Mouse (Mus musculus): ENCODE measurements around the gene Slc10a7.
A peak's percentile ranks its signal among the peaks of the same experiment; 100 is the strongest.
"Not testable (repeated sequence)": the region's sequence is repeated elsewhere in the genome, so short reads cannot be mapped to it uniquely, and the experiment has no call there.

Gene Slc10a7

DNA sequence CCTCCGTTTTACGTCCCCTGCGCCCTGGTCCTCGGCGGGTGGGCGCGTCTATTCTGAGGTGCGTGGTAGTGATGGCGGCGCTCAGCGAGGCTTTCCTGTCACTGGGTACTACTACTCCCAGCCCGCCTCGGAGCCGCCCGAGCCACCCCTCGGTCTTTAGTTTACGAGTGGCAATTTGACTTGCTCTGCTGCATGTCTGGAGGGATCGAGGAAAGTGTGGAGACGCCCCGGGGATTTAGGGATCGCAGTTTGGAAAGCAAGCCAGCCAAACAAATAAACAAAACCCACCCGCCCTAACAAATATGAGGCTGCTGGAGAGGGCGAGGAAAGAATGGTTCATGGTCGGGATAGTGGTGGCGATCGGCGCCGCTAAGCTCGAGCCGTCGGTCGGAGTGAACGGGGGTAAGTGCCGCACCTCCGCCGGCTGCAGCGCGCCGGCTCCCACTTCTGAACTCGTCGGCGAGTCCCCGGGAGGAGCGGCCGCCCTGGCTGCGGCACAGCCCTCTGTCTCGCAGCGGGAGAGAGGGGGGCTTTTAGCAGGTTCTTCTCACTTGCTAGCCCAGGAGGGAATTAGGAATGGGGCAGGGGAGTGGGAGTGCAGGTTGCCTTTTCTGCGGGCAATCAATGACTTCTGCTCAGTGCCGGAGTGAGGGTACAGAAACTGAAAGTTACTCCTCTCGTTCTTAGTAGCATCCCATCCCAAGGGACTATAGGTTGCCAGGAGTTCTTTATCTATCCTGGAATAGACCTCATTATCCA, at the start of gene Slc10a7:
TSS of gene Slc10a7 (plus strand) at position 74 of the 759 bp plus-strand sequence.
- DNase-seq (ENCODE audit: low spot score in 2 of 2) = peak; percentile 71 to 82

DNA sequence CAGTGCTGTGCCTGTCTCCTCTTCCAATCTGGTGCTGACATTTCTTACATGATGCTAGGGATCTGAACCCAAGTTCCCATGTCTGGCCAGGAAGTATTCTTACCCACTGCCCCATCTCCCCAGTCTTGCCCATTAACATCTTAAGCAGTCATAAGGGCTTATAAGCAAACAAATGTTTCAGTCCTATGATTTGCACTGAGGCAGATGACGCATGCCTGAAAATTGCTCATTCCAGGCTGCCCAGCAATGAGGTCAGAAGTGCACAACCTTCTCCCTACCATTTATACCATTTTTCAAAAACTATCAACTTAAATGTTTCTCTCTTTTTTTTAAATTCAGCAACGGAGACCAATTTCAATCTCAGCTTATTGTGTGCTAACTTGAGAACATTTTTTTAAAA, 45.2 kb upstream of the Slc10a7 start:
- no peak for DNase-seq (ENCODE audit: low spot score in 2 of 2)

DNA sequence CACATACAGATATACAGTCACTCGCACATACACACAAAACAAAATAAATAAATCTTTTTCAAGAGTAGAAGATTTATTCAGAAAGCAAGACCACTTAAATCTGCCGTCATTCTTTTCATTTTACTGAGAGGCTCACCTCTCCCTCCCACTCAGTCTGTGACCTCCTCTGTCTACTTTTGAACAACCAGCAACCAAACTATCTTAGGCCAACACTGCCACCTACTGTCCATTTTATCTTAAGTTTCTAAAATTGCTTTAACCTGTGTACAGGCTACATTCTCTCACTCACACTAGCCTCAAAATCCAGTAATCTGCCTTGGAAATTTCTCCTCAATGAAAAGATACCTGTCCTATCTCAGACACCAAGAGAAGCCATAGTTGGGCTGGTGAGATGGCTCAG, 41.3 kb upstream of the Slc10a7 start:
- no peak for DNase-seq (ENCODE audit: low spot score in 2 of 2)

DNA sequence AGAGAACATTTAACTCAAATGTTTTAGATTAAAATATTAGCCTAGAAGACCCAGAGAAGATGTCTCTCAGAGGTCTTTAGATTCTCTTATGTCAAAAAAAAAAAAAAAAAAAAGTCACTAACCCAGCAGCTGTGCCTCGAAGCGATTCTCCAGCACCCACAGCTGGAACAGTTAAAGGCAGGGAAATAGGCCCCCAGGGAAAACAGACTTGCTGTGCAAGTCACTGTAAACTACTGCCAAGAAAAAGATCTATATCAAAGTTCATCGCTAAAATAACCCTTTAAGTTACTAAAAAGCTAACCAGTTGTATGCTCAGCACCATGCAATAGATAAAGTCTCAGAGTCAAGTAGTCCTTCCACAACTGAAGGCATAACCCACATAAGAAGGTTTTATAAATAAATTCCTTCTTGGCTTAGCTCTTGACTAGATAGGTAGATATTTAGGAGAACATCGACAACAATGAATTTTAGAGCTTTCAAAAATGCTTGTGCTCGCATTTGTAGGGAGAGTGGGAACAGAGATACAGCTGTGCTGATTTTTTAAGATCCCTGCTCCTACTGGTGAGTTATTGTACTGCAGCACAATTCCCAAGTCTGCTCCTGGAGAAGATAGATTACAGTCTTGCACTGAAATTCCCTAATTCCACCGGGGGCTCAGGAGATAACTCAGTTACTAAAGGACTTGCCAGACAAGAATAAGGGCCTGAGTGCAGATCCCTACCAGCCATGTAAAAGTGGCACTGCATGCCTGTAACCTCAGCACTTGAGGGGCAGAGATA, 31.9 kb upstream of the Slc10a7 start:
- DNase-seq (ENCODE audit: low spot score in 2 of 2) = no peak

DNA sequence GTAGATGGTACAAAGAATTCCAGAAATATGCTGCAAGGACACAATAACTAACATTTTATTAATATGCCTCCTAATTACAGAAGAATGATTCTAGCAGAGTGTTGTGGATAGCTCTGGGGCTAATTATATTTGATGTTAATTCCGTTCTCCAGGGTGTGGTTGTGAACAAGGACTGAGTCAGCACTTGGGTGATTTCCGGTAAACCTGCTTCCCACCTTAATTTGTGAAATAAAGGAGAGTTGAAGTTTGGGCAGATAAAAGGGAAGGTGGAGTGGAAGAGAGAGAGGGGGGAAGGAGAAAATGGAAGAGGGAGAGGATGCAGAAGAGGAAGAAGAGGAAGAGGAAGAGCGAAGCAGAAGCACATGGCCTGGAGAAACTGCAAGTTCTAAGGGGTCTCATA, 19.4 kb upstream of the Slc10a7 start:
- DNase-seq (ENCODE audit: low spot score in 2 of 2) = no peak

DNA sequence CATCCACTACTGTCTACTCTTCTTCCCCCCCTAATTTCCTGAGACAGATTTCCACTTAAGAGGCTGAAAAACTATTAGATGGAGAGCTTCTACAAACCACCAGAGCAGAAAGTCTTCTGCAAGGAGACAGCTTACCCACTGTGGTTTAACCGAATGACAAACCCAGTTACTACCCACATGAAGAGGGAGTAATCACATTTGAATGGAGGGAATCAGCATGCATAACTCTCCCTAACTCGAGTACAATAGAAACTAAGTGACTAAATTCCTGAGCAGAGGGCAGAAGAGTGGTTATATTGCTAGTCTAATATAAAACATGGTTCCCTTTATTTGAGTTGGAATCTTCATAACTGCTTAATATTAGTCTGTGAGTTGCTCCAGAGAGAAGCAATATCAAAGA, 16.1 kb upstream of the Slc10a7 start:
- DNase-seq (ENCODE audit: low spot score in 2 of 2) = no peak

DNA sequence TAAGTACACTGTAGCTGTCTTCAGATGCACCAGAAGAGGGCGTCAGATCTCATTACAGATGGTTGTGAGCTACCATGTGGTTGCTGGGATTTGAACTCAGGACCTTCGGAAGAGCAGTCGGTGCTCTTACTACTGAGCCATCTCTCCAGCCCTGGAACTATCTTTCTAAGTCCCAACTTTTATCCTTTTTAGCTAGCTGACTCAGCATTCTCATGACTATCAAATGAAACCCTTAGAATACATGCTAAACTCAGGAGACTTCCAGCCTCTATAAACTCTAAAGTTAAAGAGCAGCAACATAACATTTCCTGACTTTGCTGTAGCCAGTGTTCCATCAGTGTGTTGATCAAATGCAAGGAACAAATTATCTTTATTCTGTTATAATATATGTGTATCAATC, 12.9 kb upstream of the Slc10a7 start:
- DNase-seq (ENCODE audit: low spot score in 2 of 2) = not testable (repeated sequence)

DNA sequence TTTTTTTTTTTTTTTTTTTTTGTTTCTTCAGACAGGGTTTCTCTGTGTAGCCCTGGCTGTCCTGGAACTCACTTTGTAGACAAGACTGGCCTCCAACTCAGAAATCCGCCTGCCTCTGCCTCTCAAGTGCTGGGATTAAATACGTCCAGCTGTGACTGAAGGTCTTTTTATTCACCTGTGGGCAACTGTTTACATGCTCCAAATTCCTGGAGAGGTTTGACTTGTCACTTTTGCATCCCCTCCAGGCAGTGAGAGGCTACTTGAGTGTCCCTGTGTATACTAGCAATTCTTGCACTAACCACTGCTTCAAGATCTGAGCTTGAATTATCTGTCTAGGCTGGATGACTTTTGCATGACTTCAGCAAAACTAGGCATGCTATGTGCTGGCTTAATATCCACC, 6.4 kb upstream of the Slc10a7 start:
- DNase-seq (ENCODE audit: low spot score in 2 of 2) = no peak

DNA sequence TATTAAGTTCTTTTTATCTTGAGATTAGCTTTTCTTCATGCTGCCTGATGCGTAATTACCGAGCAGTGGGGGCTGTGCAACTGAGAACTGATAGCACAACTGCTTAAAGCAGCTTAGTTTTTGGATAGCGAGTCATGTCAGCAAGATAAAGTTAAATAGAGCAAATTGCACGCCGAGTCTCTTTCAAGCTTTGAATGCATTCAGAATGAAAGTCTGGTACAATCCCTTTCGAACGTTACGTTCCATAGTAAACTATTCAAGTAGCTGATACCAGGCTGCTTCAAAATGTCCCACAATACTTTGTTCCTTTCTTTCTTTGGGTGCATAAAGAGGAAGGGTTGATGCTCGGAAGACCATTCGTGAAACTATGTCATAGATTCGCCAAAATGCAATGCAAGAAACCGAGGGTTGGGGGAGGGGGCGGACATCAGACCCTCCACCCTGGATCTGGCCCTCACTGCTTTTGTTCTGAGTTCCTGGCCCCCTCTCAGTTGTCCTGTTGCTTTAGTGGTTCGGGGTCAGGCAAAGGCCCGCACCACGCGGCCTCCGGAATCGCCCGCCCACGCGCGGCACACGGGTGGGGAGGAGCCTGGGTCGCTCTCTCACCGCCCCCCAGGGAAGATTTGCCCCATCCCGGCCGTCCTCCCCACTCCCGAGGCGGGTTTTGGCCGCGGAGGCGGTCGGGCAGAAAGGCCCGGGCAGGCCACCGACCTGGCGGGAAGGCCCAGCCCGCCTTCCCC, 997 bp upstream of the Slc10a7 start:
- DNase-seq (ENCODE audit: low spot score in 2 of 2) = peak in 1 of 2 experiments; percentile 51

DNA sequence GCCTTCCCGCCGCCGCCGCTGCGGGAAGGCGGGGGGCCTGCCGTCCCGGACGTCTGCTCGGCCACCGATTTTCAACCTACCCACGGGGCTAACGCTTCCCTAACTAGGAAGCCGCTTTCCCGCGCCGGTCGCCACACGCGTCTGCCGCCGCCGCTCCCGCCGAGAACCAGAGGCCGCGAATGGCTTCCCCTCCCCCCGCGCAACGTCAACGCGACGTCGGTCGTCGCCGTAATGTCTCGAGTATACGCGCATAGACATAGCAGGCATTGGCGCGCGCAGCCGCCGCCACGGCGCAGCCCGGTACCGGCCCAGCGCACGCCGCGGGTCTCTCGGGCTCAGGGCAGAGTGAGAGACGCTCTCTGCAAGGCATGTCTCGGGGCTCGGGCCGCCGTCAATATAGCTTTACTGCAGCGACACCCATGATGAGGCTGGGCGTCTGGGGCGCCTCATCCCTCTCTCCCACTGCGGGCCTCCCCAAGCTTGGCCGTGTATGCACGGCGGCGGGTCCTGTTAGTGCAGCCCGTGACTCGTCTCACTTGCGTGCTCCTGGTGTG, 350 bp upstream of the Slc10a7 start, which contains the start of gene Rbmxl1:
TSS of gene Rbmxl1 (minus strand) at position 180 of the 554 bp plus-strand sequence.
- DNase-seq (ENCODE audit: low spot score in 2 of 2) = peak; percentile 83 to 87

DNA sequence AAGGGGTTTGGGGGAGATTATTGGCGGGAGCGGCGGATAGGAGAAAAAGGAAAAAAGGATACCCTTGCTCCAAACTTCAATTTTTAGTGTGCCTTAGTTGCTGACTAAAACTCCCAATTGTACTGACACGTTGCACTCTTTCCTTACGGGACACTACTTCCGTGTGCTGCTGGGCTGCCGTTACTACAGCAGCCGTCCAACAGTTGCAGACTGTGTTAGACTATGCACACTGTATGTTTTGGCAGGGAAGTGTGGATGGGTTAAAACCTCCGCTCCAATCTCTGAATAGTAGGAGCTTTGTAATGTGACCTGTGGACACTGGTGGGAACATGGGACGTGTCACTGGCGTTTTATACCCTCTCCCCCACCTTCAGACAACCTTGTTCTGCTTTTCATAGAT, 948 bp downstream of the Slc10a7 start:
- no peak for DNase-seq (ENCODE audit: low spot score in 2 of 2)

DNA sequence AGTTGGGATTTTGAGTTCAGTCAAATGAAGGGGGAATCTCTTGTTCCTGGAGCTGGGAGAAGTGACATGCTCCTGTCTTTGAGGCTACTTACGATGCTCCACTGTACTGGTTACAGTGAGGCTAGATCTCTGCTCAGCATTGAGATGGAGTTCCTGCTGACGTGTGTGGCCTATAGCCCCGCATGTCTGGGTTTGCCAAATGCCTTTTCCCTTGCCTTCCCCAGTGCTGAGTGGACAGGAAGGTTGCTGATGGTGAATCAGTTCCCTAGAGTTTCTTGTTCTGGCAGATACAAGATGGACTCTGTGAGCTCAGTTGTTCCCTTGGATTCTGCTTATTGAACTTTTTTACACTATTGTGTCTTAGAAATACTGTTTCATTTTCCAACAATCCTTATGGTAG, 1.8 kb downstream of the Slc10a7 start:
- DNase-seq (ENCODE audit: low spot score in 2 of 2) = no peak

DNA sequence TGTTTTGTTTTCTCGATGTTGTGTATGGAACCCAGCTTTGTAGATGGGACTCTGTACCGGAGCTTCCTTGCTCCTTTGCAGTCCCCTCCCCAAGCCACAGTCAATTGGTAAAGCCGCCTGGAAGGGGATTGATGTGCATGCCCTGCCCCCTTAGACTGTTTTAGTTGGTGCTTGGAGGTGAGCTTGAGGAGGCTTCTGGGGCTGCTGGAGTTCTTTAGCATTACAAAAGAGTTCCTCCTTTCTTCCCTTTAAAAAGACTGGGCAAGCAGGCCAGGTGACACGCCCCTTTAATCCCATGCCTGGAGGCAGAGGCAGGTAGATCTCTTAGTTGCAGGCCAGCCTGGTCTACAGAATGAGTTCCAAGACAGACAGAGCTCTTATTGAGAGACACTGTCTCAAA, 4.0 kb downstream of the Slc10a7 start:
- DNase-seq (ENCODE audit: low spot score in 2 of 2) = no peak

DNA sequence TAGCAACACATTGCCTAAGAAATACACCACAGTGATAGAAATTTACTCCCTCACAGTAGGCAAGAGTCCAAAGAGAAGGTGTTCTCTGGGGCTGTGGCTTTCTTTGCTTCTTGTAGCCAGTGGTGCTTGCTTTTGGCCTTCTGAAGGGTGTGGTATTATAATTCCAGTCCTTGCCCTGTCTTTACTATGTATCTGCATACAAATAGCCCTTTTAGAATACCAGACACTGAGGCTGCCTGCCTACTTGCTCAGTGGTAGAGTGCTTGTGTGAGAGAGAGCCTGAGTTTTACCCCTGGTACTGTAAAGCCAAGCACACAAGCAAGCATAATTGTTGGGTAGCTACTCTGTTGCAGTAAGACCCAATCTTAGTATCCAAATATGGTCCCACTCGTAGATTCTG, 5.6 kb downstream of the Slc10a7 start:
- no peak for DNase-seq (ENCODE audit: low spot score in 2 of 2)

DNA sequence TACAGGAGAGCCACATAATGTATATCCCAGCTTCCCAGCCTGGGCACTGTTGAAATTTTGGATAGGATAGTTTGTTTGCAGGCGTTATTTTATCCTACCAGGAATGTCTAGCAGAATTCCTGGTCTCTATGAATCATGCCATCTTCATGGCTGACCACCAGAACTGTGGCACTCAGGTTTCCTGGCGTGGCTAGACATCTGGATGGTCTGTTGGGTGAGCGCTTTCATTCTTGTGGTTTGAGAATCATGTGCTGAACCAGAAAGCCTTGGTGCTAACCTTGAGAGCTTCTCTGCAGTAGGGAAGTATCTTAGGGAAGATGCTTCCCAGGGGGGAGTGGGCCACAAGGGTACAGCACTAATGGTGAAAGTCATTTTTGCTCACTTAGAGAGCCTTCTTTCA, 6.0 kb downstream of the Slc10a7 start:
- no peak for DNase-seq (ENCODE audit: low spot score in 2 of 2)

DNA sequence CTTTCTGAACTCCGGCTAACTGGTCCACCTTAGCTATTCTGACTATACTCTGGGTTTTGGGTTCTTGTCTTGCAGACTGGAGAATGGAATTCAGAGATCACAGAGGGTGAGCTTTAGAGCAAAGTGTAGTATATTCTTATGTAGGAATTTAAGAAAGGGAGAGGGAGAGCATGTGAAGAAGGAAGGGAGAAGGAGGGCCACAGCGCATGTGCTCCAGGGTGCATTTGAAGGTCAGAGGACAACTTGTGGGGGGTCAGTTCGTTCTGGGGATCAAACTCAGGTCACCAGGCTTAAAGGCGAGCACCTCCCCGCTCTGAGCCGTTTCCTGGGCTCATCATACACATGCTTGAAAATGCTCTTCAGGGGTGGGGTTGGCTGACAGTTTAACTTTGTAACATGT, 24.8 kb downstream of the Slc10a7 start:
- DNase-seq (ENCODE audit: low spot score in 2 of 2) = no peak

DNA sequence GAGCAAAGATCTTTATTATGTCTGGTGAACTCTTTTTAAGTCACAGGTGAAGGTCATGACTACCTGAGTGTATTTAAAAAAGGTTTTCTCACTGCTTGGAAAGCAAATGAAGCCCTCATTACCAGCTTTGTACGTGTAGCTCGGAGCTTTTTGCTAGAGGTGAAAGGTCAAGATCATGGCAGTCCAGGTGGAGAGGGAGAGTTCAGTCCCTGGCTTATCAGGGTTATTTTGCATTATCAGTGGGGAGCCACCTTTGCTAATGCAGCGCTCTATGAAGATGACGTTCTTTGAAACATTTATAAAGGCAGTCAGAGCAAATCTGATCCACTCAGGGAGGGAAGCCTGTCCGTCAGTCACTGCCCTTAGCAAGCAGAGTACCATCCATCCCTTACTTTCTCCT, 27.6 kb downstream of the Slc10a7 start:
- DNase-seq (ENCODE audit: low spot score in 2 of 2) = no peak

DNA sequence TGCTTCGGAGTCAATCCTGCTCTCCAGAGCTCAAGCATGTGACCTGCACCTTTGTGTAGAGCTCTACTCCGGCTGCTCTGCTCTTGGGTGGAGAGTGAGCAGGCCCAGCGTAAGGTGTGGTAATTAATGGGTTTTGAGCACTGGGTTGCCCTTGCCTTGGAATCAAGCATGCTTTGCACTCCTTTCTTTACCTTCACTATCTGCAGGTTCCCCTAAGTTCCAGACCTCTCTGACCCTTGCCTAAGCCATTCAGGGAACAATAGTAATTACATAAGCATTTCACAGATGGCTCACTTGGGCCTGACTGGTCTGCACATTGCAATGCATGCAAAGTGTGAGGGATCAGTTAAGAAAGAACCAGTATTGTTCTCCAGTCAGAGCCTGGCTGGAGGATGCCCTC, 28.6 kb downstream of the Slc10a7 start:
- DNase-seq (ENCODE audit: low spot score in 2 of 2) = no peak

DNA sequence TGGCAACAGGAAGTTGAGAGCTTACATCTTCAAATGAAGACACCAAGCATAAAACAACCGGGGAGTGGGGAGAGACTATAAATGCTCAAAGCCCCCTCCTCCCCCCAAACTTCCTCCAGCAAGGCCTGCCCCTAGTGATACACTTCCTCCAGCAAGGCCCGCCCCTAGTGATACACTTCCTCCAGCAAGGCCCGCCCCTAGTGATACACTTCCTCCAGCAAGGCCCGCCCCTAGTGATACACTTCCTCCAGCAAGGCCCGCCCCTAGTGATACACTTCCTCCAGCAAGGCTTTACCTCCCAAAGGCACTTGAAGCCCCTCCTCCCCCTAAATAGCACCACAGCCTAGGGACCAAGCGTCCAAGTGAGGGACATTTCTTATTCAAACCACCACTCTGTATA, 33.5 kb downstream of the Slc10a7 start:
- DNase-seq (ENCODE audit: low spot score in 2 of 2) = not testable (repeated sequence)

DNA sequence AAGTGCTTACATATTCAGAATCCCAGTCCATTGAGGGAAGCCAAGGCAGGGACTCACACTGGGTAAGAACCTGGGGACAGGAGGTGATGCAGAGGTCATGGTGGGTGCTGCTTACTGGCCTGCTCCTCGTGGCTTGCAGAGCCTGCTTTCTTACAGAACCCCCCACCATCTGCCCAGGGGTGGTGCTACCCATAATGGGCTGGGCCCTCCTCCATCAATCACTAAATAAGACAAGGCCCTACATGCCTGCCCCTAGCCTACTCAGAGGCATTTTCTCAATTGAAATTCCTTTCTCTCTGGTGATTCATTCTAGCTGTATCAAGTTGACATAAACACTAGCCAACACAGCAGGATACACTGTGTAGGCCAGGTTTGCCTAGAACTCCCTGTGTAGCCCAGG, 34.5 kb downstream of the Slc10a7 start:
- DNase-seq (ENCODE audit: low spot score in 2 of 2) = no peak

DNA sequence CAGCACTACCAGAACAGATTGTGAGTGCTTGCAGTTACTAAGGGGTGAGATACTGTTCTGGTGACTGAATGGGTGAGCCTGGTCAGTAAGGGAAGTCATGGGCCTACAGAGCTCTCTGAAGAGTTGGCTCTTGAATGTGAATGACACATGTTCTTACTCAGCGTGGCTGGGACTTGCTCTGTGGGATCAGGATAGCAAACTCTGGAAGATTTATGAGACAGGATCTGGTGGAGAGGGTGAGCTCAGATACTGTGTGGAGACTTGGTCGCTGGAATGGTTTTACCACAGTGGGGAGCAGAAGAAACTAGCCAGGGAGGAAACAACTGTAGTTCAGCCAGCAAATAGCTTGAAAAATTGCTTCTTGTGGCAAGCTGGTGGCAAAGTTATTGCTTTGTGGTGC, 35.4 kb downstream of the Slc10a7 start:
- DNase-seq (ENCODE audit: low spot score in 2 of 2) = no peak

DNA sequence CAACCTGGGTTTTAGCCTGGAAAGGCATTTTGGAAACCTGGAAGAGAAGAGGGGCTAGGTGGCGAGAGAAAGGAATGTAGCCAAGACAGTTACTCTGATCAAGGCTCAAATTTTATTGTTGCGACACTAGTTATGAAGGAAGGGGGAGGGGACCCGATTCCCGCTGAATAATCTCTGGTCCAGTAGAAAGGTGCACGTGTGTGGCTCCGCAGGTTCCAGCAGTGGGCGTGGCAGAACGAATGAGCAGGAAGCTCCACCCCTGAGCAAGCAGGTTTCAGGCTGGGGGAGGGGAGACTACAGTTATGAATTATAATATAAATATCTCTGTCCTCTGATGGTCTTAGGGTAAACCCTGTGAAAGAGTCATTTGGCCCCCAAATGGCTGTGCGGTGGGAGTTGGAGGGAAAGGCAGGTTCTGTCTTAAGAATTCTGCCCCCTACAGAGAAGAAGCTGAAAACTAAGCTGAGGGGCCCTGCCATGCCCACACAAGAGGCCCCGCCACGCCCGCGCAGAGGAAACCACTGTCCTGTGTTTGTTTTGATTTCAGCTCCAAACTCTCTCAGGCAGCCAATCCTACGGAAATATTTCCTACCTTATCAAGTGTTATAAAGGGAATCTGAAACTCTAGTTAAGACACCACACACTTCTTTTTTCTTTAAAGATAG, 36.1 kb downstream of the Slc10a7 start:
- DNase-seq (ENCODE audit: low spot score in 2 of 2) = not testable (repeated sequence)
